Mouse (Mus musculus) midbrain, postnatal 0 days (tissue): ENCODE data around the gene Lyrm1. TPM values are rescaled to one million over a fixed set of nuclear protein-coding genes. Genes with fewer than 3 reads are reported as not detected.

ENCODE experiments used
- ATAC-seq: fragments of 200-750 bp; cut with Nextera tagmentation; 2 replicates; pipeline ENCODE4 v1.8.0; 2017; ENCODE audit warnings: moderate number of reproducible peaks, mild to moderate bottlenecking, moderate TSS enrichment, moderate library complexity; ENCODE audit not compliant: low FRiP score
- DNase-seq: peaks from one replicate; pipeline ENCODE4 v3.0.0-alpha.2; 2015; ENCODE audit warnings: low spot score
- H3K27ac ChIP-seq: fragments of 300-500 bp; sonication (generic); 2 replicates; pipeline ENCODE4 v1.5.1; 2014; ENCODE audit warnings: low read depth, mild to moderate bottlenecking, low read length, mixed read lengths
- H3K27me3 ChIP-seq: fragments of 300-500 bp; sonication (generic); 2 replicates; pipeline ENCODE4 v1.6.1; 2014; ENCODE audit warnings: low read length, control low read depth, mixed read lengths; ENCODE audit not compliant: insufficient read depth
- H3K36me3 ChIP-seq: fragments of 300-500 bp; sonication (generic); 2 replicates; pipeline ENCODE4 v1.6.1; 2014; ENCODE audit warnings: low read length, control low read depth, mixed read lengths; ENCODE audit not compliant: insufficient read depth
- H3K4me1 ChIP-seq: fragments of 300-500 bp; sonication (generic); 2 replicates; pipeline ENCODE4 v1.6.1; 2014; ENCODE audit warnings: mild to moderate bottlenecking, control low read depth, antibody characterized with exemption, low read length, mixed read lengths; ENCODE audit not compliant: insufficient read depth
- H3K4me2 ChIP-seq: fragments of 300-500 bp; sonication (generic); 2 replicates; pipeline ENCODE4 v1.6.1; 2014; ENCODE audit warnings: low read depth, mild to moderate bottlenecking, low read length, mixed read lengths; ENCODE audit not compliant: poor library complexity, severe bottlenecking
- H3K4me3 ChIP-seq: fragments of 300-500 bp; sonication (generic); 2 replicates; pipeline ENCODE4 v1.5.1; 2014; ENCODE audit warnings: low read depth, mild to moderate bottlenecking, low read length, moderate library complexity
- H3K9ac ChIP-seq: fragments of 300-500 bp; sonication (generic); replicated peaks from 2 replicates; pipeline ENCODE4 v1.6.1; 2014; ENCODE audit warnings: mild to moderate bottlenecking, low read length, moderate library complexity, mixed read lengths; ENCODE audit not compliant: poor library complexity, severe bottlenecking
- H3K9me3 ChIP-seq: fragments of 300-500 bp; sonication (generic); 2 replicates; pipeline ENCODE4 v1.6.1; 2016; ENCODE audit warnings: low read length, control low read depth
- CTCF ChIP-seq: IDR thresholded peaks from 2 replicates; pipeline ENCODE4 v1.5.1; 2016; ENCODE audit warnings: antibody characterized with exemption, mild to moderate bottlenecking
- WGBS: fragments of 180-500 bp; shearing (Covaris S2); extraction: QIAGEN DNeasy Blood & Tissue Kit; methylation state at CpG from one replicate; pipeline ENCODE4 v1.1.7; 2014; 5-methylcytosine and 5-hydroxymethylcytosine counted together
- polyA plus RNA-seq: library from polyadenylated mRNA; unstranded; fragments of >200 nt; fragmentation: Nextera tagmentation; extraction: Ambion mirVana; gene quantifications from 2 replicates; pipeline ENCODE4 v1.2.1, GENCODE M21; 2015
- total RNA-seq: library from RNA; depleted of rRNA; stranded (reverse); fragments of >200 nt; gene quantifications from 2 replicates; pipeline ENCODE4 v1.2.3, GENCODE M21; 2014

Lyrm1 gene
- total and polyA plus RNA-seq, 2 experiments from 2014 or later: 5.9 to 25.5 TPM

GRCm38 (mm10) chr7:119937036-119937435 lies 41.4 kb downstream of the Lyrm1 start:
- no peak overlapping the region for H3K27ac ChIP-seq
- DNase-seq (no peak), ATAC-seq (no peak)
- H3K4me2 ChIP-seq: no peak overlapping the region
- no peak overlapping the region for H3K4me3 ChIP-seq
- H3K27me3 ChIP-seq: no peaks in the 10 kb centered on the region
- H3K36me3 ChIP-seq: no peaks in the 10 kb centered on the region
- H3K9me3 ChIP-seq: no peaks in the 10 kb centered on the region
- no peaks in the 10 kb centered on the region for H3K4me1 ChIP-seq
- no peak overlapping the region for H3K9ac ChIP-seq
- 78% methylated on average over 5 of the region's 5 CpGs for WGBS
- TF ChIP-seq CTCF: no peak

GRCm38 (mm10) chr7:119941569-119941968 lies 45.9 kb downstream of the Lyrm1 start:
- no peaks in the 10 kb centered on the region for H3K27me3 ChIP-seq
- DNase-seq: no peak
- no peak for TF ChIP-seq CTCF
- no peak overlapping the region for H3K4me2 ChIP-seq
- no peak overlapping the region for H3K27ac ChIP-seq
- H3K4me3 ChIP-seq: no peak overlapping the region
- WGBS: 58% methylated on average over 2 of the region's 2 CpGs
- no peaks in the 10 kb centered on the region for H3K4me1 ChIP-seq
- no peak overlapping the region for H3K9ac ChIP-seq
- H3K9me3 ChIP-seq: no peaks in the 10 kb centered on the region
- H3K36me3 ChIP-seq: no peaks in the 10 kb centered on the region
- no peak for ATAC-seq

- Histone ChIP-seq H3K4me3 (no peak overlapping the region), H3K4me2 (no peak overlapping the region), H3K27ac (no peak overlapping the region), H3K4me1 (no peaks in the 10 kb centered on the region), H3K36me3 (no peaks in the 10 kb centered on the region), H3K9ac (no peak overlapping the region), H3K9me3 (no peaks in the 10 kb centered on the region), H3K27me3 (no peaks in the 10 kb centered on the region)
- no peak for TF ChIP-seq CTCF
- DNase-seq (no peak), ATAC-seq (no peak)
- 97% methylated on average over 1 of the region's 1 CpGs for whole genome bisulfite sequencing
Observed at GRCm38 (mm10) chr7:119954047-119954446, 58.4 kb downstream of the Lyrm1 start.

- Histone ChIP-seq H3K4me1 (no peaks in the 10 kb centered on the region), H3K4me2 (no peak overlapping the region), H3K36me3 (no peaks in the 10 kb centered on the region), H3K4me3 (no peak overlapping the region), H3K9me3 (no peaks in the 10 kb centered on the region), H3K27me3 (no peaks in the 10 kb centered on the region), H3K9ac (no peak overlapping the region), H3K27ac (no peak overlapping the region)
- no peak for TF ChIP-seq CTCF
- no peak for ATAC-seq
- DNase-seq: no peak
Observed at GRCm38 (mm10) chr7:119957421-119957820, 61.8 kb downstream of the Lyrm1 start.

GRCm38 (mm10) chr7:119959091-119959490 lies 63.4 kb downstream of the Lyrm1 start:
- Histone ChIP-seq H3K9me3 (no peaks in the 10 kb centered on the region), H3K9ac (no peak overlapping the region), H3K36me3 (no peaks in the 10 kb centered on the region), H3K4me3 (no peak overlapping the region), H3K27me3 (no peaks in the 10 kb centered on the region), H3K4me1 (no peaks in the 10 kb centered on the region), H3K4me2 (no peak overlapping the region), H3K27ac (no peak overlapping the region)
- DNase-seq: no peak
- WGBS: 58% methylated on average over 4 of the region's 4 CpGs
- no peak for TF ChIP-seq CTCF
- ATAC-seq: no peak

GRCm38 (mm10) chr7:119959491-119959890 lies 63.8 kb downstream of the Lyrm1 start:
- Histone ChIP-seq H3K27me3 (no peaks in the 10 kb centered on the region), H3K9ac (no peak overlapping the region), H3K9me3 (no peaks in the 10 kb centered on the region), H3K27ac (no peak overlapping the region), H3K4me1 (no peaks in the 10 kb centered on the region), H3K36me3 (no peaks in the 10 kb centered on the region), H3K4me2 (no peak overlapping the region), H3K4me3 (no peak overlapping the region)
- ATAC-seq (no peak), DNase-seq (no peak)
- WGBS: 91% methylated on average over 4 of the region's 4 CpGs
- no peak for TF ChIP-seq CTCF
